Mouse (Mus musculus): ENCODE measurements at regions not wholly inside any gene's neighbourhood (a gene's known extent, or its start where the extent isn't known, plus 50 kb on each side); places are given as distances from the start of the nearest gene placed in this dataset.
A peak's percentile ranks its signal among the peaks of the same experiment; 100 is the strongest.

- H3K36me3 ChIP-seq = no peaks in the 10 kb centered on the region
- H3K4me2 ChIP-seq (replicated peaks) = no peak overlapping the region
- H3K27ac ChIP-seq = no peak overlapping the region
- WGBS = 82% methylated on average over 4 of the region's 4 CpGs
- no peaks in the 10 kb centered on the region for H3K9me3 ChIP-seq
- H3K27me3 ChIP-seq = no peaks in the 10 kb centered on the region
- no peak overlapping the region for H3K9ac ChIP-seq (replicated peaks)
- ATAC-seq = no peak
- H3K4me3 ChIP-seq (replicated peaks) = no peak overlapping the region
- H3K4me1 ChIP-seq (replicated peaks) = no peaks in the 10 kb centered on the region
Observed at GRCm38 (mm10) chr1:194049746-194050351, 568.2 kb upstream of the Plxna2 start.

GRCm38 (mm10) chr1:194041393-194042352 lies 576.3 kb upstream of the Plxna2 start:
- peak overlapping the region; percentile 54 for H3K27ac ChIP-seq
- no peaks in the 10 kb centered on the region for H3K27me3 ChIP-seq
- no peak overlapping the region for H3K4me2 ChIP-seq (replicated peaks)
- H3K9ac ChIP-seq (replicated peaks) = no peak overlapping the region
- no peaks in the 10 kb centered on the region for H3K9me3 ChIP-seq
- 40% methylated on average over 8 of the region's 8 CpGs for WGBS
- no peak overlapping the region for H3K4me3 ChIP-seq (replicated peaks)
- peaks cover 15% of the 10 kb centered on the region for H3K4me1 ChIP-seq (replicated peaks)
- ATAC-seq = peak; percentile 45; the same call in 1 of the 2 replicates
- no peaks in the 10 kb centered on the region for H3K36me3 ChIP-seq

GRCm38 (mm10) chr1:194038711-194039110 lies 579.3 kb upstream of the Plxna2 start:
- Histone ChIP-seq H3K4me3 (replicated peaks) (no peak overlapping the region), H3K9ac (replicated peaks) (no peak overlapping the region), H3K4me1 (replicated peaks) (peaks cover 29% of the 10 kb centered on the region), H3K27me3 (no peaks in the 10 kb centered on the region), H3K4me2 (replicated peaks) (no peak overlapping the region), H3K36me3 (no peaks in the 10 kb centered on the region), H3K9me3 (no peaks in the 10 kb centered on the region), H3K27ac (no peak overlapping the region)
- ATAC-seq = no peak

DNA sequence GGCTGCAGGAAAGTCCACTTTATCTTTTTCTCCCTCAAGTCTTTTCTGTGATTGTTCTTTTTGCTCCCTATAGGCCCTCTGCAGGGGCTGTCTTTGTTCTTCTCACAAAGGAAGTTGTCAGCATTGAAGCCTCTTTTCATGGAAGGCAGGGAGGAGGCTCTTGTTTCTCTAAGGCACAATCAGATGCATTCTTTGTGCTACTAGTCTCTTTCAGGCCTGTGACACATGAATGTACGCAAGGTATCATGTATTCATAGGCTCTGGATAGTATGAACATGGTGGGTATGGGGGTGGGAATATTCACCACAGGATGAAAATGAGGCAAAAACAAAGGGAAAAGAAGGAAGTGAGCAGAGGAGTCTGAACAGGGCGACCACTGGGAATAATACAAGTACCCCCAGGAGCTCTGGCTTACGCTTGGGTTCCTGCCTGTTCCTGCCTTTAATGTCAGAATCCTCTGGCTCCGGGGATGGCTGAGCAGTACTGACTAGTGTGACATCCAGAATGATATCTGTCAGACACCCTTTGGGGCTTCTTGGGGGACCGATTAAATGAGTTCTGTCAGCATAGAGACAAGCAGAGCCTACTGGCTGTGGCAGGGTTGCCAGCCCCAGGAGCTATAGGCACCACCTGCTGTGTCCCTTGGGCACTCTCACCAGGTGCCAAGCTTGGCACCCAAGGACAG lies 583.7 kb upstream of the Plxna2 start:
- Histone ChIP-seq H3K4me2 (replicated peaks) (no peak overlapping the region), H3K4me3 (replicated peaks) (no peak overlapping the region), H3K4me1 (replicated peaks) (peaks cover 15% of the 10 kb centered on the region), H3K36me3 (no peaks in the 10 kb centered on the region), H3K9ac (replicated peaks) (no peak overlapping the region), H3K27me3 (no peaks in the 10 kb centered on the region), H3K27ac (peak overlapping the region; percentile 37; the same call in 1 of the 2 replicates), H3K9me3 (no peaks in the 10 kb centered on the region)
- 9% methylated on average over 5 of the region's 5 CpGs for WGBS
- ATAC-seq = peak; percentile 53; the same call in 1 of the 2 replicates

GRCm38 (mm10) chr1:194032603-194033002 lies 585.4 kb upstream of the Plxna2 start:
- ATAC-seq = no peak
- Histone ChIP-seq H3K27ac (no peak overlapping the region), H3K9me3 (no peaks in the 10 kb centered on the region), H3K4me2 (replicated peaks) (no peak overlapping the region), H3K4me1 (replicated peaks) (peaks cover 15% of the 10 kb centered on the region), H3K4me3 (replicated peaks) (no peak overlapping the region), H3K9ac (replicated peaks) (no peak overlapping the region), H3K27me3 (no peaks in the 10 kb centered on the region), H3K36me3 (no peaks in the 10 kb centered on the region)
- 97% methylated on average over 1 of the region's 1 CpGs for WGBS

GRCm38 (mm10) chr1:194030651-194031228 lies 587.3 kb upstream of the Plxna2 start:
- ATAC-seq = peak; percentile 79
- H3K4me2 ChIP-seq (replicated peaks) = no peak overlapping the region
- H3K27me3 ChIP-seq = no peaks in the 10 kb centered on the region
- H3K9ac ChIP-seq (replicated peaks) = no peak overlapping the region
- H3K36me3 ChIP-seq = no peaks in the 10 kb centered on the region
- peak overlapping the region; percentile 14; the same call in 1 of the 2 replicates for H3K27ac ChIP-seq
- H3K9me3 ChIP-seq = no peaks in the 10 kb centered on the region
- 53% methylated on average over 3 of the region's 3 CpGs for WGBS
- peaks cover 15% of the 10 kb centered on the region for H3K4me1 ChIP-seq (replicated peaks)
- no peak overlapping the region for H3K4me3 ChIP-seq (replicated peaks)

GRCm38 (mm10) chr1:194026958-194027692 lies 590.9 kb upstream of the Plxna2 start:
- Histone ChIP-seq H3K9ac (replicated peaks) (no peak overlapping the region), H3K9me3 (no peaks in the 10 kb centered on the region), H3K4me3 (replicated peaks) (no peak overlapping the region), H3K27me3 (no peaks in the 10 kb centered on the region), H3K4me1 (replicated peaks) (no peaks in the 10 kb centered on the region), H3K27ac (no peak overlapping the region), H3K36me3 (no peaks in the 10 kb centered on the region), H3K4me2 (replicated peaks) (no peak overlapping the region)
- ATAC-seq = peak; percentile 71; the same call in 1 of the 2 replicates
- WGBS = 64% methylated on average over 7 of the region's 7 CpGs

DNA sequence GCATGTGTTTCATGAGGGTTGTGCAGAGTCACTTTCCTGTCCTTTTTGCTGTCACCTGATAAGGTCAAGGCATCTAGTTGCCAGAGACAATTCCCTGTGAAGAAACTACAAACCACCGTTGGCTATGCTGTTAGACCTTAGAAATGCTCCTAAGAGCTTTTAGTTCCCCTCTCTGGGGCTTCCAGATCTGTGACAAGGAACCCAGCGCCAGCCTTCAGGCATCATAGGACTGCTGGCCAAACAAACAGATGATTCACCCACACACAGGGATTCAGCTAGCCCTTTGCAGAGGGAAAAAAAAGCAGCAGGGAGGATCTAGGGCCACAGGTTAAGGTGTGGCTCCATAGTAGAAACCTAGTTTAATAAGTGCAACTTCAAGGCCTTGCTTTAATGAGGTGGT lies 591.8 kb upstream of the Plxna2 start:
- Histone ChIP-seq H3K9ac (replicated peaks) (no peak overlapping the region), H3K27ac (no peak overlapping the region), H3K9me3 (no peaks in the 10 kb centered on the region), H3K27me3 (no peaks in the 10 kb centered on the region), H3K4me2 (replicated peaks) (no peak overlapping the region), H3K36me3 (no peaks in the 10 kb centered on the region), H3K4me3 (replicated peaks) (no peak overlapping the region), H3K4me1 (replicated peaks) (no peaks in the 10 kb centered on the region)
- no peak for ATAC-seq
- WGBS = 82% methylated on average over 2 of the region's 2 CpGs

- H3K4me1 ChIP-seq (replicated peaks) = no peaks in the 10 kb centered on the region
- no peaks in the 10 kb centered on the region for H3K27me3 ChIP-seq
- no peak for ATAC-seq
- no peak overlapping the region for H3K4me2 ChIP-seq (replicated peaks)
- no peak overlapping the region for H3K4me3 ChIP-seq (replicated peaks)
- no peaks in the 10 kb centered on the region for H3K9me3 ChIP-seq
- no peaks in the 10 kb centered on the region for H3K36me3 ChIP-seq
- no peak overlapping the region for H3K27ac ChIP-seq
- no peak overlapping the region for H3K9ac ChIP-seq (replicated peaks)
Observed at GRCm38 (mm10) chr1:194019282-194019681, 598.7 kb upstream of the Plxna2 start.

DNA sequence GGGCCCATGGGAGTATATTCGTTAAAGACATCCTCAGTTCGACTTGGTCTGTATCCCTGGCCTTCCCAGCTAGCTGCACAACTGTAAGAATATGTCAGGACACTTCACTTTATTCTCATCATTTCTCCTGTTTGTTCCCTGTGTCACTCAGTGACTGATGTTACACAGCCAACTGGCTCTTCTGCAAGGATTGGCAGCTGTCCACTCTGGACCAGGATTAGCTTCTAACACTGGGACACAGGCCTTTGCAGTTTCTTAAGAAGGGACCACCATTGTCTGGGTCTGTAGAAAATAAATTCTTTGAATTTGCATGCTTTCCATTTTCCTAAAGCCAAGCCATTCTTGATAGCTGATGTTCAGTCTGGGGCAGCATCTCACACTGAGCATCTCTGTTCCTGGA lies 622.1 kb upstream of the Camk1g start:
- ATAC-seq = no peak
- Histone ChIP-seq H3K9ac (replicated peaks) (no peak overlapping the region), H3K9me3 (no peaks in the 10 kb centered on the region), H3K4me1 (replicated peaks) (peaks cover 29% of the 10 kb centered on the region), H3K36me3 (no peaks in the 10 kb centered on the region), H3K4me2 (replicated peaks) (no peak overlapping the region), H3K4me3 (replicated peaks) (no peak overlapping the region), H3K27ac (no peak overlapping the region), H3K27me3 (no peaks in the 10 kb centered on the region)
- WGBS = 80% methylated on average over 2 of the region's 2 CpGs

GRCm38 (mm10) chr1:193989956-193990675 lies 620.0 kb upstream of the Camk1g start:
- WGBS = 37% methylated on average over 10 of the region's 10 CpGs
- H3K9ac ChIP-seq (replicated peaks) = no peak overlapping the region
- H3K4me2 ChIP-seq (replicated peaks) = peak overlapping the region; percentile 40
- peak overlapping the region; percentile 72 for H3K27ac ChIP-seq
- no peaks in the 10 kb centered on the region for H3K36me3 ChIP-seq
- ATAC-seq = peak; percentile 80
- H3K4me1 ChIP-seq (replicated peaks) = peaks cover 29% of the 10 kb centered on the region
- H3K27me3 ChIP-seq = no peaks in the 10 kb centered on the region
- no peak overlapping the region for H3K4me3 ChIP-seq (replicated peaks)
- no peaks in the 10 kb centered on the region for H3K9me3 ChIP-seq

Data from midbrain, embryonic 13.5 days (tissue).